Mouse (Mus musculus): ENCODE results near the gene Gm17364. TPM values are rescaled to one million over a fixed set of nuclear protein-coding genes. Genes with fewer than 3 reads are reported as not detected.

The Gm17364 gene
- not detected in 2 replicates for polyA plus RNA-seq (2015; fragmentation: Nextera tagmentation; extraction: Ambion mirVana)

- WGBS: 92% methylated on average over 10 of the region's 10 CpGs
- Histone ChIP-seq H3K4me3 (no peak within 1 kb of the TSS), H3K9me3 (replicated peaks) (no peaks in the 10 kb centered on the region; the same call in 1 of the 2 replicates), H3K4me2 (no peak within 1 kb of the TSS), H3K27ac (no peak within 1 kb of the TSS), H3K27me3 (no peaks in the 10 kb centered on the region), H3K4me1 (no peaks in the 10 kb centered on the region), H3K36me3 (ENCODE audit: poor library complexity, severe bottlenecking) (0 out of 2 replicates have a peak, but pooled peaks cover 3% of the 10 kb centered on the region), H3K9ac (no peak within 1 kb of the TSS)
- no peak for ATAC-seq
These were observed at the start of gene Gm17364 for GRCm38 (mm10) chr13:41273927-41274650. Gene Gm17364 (minus strand): TSS chr13:41273977.

GRCm38 (mm10) chr13:41321433-41321832 lies 47.7 kb upstream of the Gm17364 start:
- 82% methylated on average over 3 of the region's 3 CpGs for WGBS
- Histone ChIP-seq H3K4me3 (no peak overlapping the region), H3K4me1 (peaks cover 20% of the 10 kb centered on the region), H3K27me3 (no peaks in the 10 kb centered on the region), H3K27ac (peak overlapping the region; percentile 80), H3K9ac (no peak overlapping the region), H3K9me3 (replicated peaks) (no peaks in the 10 kb centered on the region), H3K36me3 (ENCODE audit: poor library complexity, severe bottlenecking) (peaks cover 19% of the 10 kb centered on the region), H3K4me2 (peak overlapping the region; percentile 20; the same call in 1 of the 2 replicates)
- ATAC-seq: no peak

DNA sequence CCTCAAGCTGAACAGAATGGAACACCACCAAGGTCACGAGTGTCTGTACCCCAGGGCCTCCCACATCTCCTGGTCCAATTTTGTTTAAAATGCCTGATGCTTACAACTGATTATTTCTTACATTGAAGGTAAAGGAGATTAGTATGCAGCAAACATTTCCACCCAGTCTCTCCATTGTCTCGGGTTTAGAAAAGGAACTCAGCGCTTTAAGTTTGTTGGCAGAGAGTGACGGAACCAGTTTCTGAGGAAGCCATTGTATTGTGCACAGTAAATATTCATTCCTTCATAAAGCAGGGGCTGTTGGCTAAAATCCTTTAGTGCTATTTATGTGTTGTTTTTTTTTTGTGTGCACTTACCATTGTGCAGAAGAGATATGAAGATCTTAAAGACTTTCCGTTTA lies 47.0 kb upstream of the Gm17364 start:
- WGBS: 22% methylated on average over 5 of the region's 5 CpGs
- peaks cover 26% of the 10 kb centered on the region for H3K36me3 ChIP-seq (ENCODE audit: poor library complexity, severe bottlenecking)
- no peak overlapping the region for H3K4me3 ChIP-seq
- H3K4me2 ChIP-seq: no peak overlapping the region
- H3K27ac ChIP-seq: peak overlapping the region; percentile 80
- H3K9ac ChIP-seq: no peak overlapping the region
- H3K9me3 ChIP-seq (replicated peaks): no peaks in the 10 kb centered on the region
- H3K4me1 ChIP-seq: peaks cover 20% of the 10 kb centered on the region
- ATAC-seq: no peak
- H3K27me3 ChIP-seq: no peaks in the 10 kb centered on the region

DNA sequence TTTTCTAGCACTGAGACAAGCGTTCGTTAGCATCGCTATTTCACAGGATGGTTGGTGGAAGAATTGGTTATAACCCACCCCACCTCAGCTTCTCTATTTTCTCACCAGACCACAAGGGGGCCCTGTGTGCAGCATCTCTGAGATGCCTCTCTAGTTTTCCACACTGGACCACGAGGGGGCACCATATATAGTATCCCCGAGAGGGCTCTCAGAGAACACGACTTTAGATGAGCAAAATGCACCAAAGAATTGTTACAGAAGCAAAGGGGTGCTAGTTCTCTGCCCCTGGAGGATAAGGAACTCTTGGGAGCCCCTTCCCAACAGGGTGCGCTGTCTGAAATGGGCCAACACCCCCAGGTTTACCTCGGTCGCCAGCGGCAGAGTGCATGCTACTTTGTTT lies 28.9 kb upstream of the Gm17364 start:
- WGBS: 61% methylated on average over 10 of the region's 10 CpGs
- Histone ChIP-seq H3K4me2 (no peak overlapping the region), H3K9me3 (replicated peaks) (no peaks in the 10 kb centered on the region), H3K36me3 (ENCODE audit: poor library complexity, severe bottlenecking) (no peaks in the 10 kb centered on the region), H3K27me3 (no peaks in the 10 kb centered on the region), H3K27ac (no peak overlapping the region), H3K4me3 (no peak overlapping the region), H3K9ac (no peak overlapping the region), H3K4me1 (no peaks in the 10 kb centered on the region)
- ATAC-seq: no peak

DNA sequence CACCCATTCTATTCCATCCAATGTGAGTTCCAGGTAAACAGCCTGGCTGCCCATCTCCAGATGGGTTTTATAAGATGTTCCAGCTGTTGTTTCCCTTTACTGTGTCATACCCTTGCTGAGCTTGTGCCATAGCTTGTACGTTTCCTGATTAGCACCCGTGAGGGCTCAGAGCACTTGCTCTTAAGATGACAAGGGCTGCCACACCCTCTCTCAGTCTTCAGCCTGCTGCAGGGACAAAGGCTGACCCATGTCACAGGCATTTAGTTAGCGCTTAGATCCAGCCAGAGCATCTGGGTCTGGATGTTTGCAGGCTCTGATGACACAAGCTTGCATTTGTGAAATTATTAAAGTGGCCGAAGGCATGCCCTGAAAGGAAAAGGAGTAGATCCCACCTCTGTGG lies 26.3 kb upstream of the Gm17364 start:
- Histone ChIP-seq H3K4me3 (no peak overlapping the region), H3K36me3 (ENCODE audit: poor library complexity, severe bottlenecking) (no peaks in the 10 kb centered on the region), H3K27ac (no peak overlapping the region), H3K4me1 (no peaks in the 10 kb centered on the region), H3K27me3 (no peaks in the 10 kb centered on the region), H3K9ac (no peak overlapping the region), H3K4me2 (no peak overlapping the region), H3K9me3 (replicated peaks) (no peaks in the 10 kb centered on the region)
- no peak for ATAC-seq
- 75% methylated on average over 4 of the region's 4 CpGs for WGBS

DNA sequence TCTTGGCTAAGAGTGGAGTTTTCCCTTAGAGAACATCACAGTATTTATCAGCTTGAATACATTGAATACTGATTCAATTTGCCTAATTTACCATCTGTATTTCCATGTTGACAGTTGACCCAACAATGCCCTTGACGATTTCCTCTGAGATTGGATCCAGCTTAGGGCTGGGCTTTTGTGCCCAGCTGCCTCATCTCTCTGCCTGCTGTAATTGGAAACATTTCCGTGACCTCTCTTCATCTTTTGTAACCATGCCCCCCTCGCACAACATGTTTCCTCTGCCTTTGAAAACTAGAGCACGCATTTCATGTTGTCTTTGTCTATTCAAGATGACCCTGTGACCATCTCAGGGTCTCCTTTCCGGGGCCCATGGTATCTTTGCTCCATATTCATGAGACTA lies 25.2 kb upstream of the Gm17364 start:
- no peak overlapping the region for H3K4me2 ChIP-seq
- H3K27me3 ChIP-seq: no peaks in the 10 kb centered on the region
- no peaks in the 10 kb centered on the region for H3K4me1 ChIP-seq
- no peaks in the 10 kb centered on the region for H3K36me3 ChIP-seq (ENCODE audit: poor library complexity, severe bottlenecking)
- 46% methylated on average over 5 of the region's 5 CpGs for WGBS
- ATAC-seq: no peak
- H3K27ac ChIP-seq: no peak overlapping the region
- no peak overlapping the region for H3K4me3 ChIP-seq
- no peak overlapping the region for H3K9ac ChIP-seq
- H3K9me3 ChIP-seq (replicated peaks): no peaks in the 10 kb centered on the region

DNA sequence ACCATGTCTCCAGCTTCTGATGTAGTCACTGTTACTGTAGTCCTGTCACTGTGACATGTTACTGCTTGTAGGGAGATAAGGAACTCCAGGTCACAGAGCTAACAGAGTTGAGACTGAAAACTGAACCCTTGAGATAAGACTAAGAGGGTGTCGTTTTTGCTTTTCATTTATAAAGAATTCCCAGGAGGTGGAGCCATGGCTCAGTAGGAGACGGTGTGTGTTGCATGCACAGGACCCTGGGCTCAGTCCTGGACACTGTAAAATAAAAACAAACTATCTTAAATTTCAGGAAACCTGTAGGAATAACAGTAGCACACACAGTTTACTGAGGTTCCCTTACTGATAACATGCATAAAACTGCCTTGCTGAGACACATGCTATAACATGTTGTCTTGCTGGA lies 24.8 kb upstream of the Gm17364 start:
- H3K4me1 ChIP-seq: no peaks in the 10 kb centered on the region
- no peaks in the 10 kb centered on the region for H3K9me3 ChIP-seq (replicated peaks)
- H3K9ac ChIP-seq: no peak overlapping the region
- no peak overlapping the region for H3K4me3 ChIP-seq
- no peak overlapping the region for H3K4me2 ChIP-seq
- H3K27ac ChIP-seq: no peak overlapping the region
- no peak for ATAC-seq
- 57% methylated on average over 2 of the region's 2 CpGs for WGBS
- no peaks in the 10 kb centered on the region for H3K27me3 ChIP-seq
- no peaks in the 10 kb centered on the region for H3K36me3 ChIP-seq (ENCODE audit: poor library complexity, severe bottlenecking)

DNA sequence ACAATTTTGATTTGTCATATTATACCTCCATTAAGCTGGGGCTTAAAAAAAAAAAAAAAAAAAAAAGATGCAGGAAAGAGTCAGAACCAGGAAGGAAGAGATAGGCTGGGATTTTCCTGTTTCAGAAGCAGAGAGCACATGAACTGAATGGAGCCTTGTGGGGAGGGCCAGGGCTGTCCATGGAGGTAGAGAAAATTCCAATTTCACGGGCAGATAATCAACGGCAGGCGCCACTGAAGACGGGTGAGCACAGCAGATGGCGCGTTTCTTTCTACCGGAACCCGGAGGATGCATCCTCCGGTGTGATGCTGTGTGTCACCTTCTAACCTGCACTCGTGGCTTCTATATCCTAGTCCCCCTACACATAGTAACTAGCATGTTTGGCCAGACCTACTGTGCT lies 22.6 kb upstream of the Gm17364 start:
- Histone ChIP-seq H3K9ac (no peak overlapping the region), H3K4me2 (no peak overlapping the region), H3K27me3 (no peaks in the 10 kb centered on the region), H3K36me3 (ENCODE audit: poor library complexity, severe bottlenecking) (no peaks in the 10 kb centered on the region), H3K4me3 (no peak overlapping the region), H3K4me1 (no peaks in the 10 kb centered on the region), H3K27ac (no peak overlapping the region), H3K9me3 (replicated peaks) (no peaks in the 10 kb centered on the region; the same call in 1 of the 2 replicates)
- ATAC-seq: no peak
- 89% methylated on average over 10 of the region's 10 CpGs for WGBS

DNA sequence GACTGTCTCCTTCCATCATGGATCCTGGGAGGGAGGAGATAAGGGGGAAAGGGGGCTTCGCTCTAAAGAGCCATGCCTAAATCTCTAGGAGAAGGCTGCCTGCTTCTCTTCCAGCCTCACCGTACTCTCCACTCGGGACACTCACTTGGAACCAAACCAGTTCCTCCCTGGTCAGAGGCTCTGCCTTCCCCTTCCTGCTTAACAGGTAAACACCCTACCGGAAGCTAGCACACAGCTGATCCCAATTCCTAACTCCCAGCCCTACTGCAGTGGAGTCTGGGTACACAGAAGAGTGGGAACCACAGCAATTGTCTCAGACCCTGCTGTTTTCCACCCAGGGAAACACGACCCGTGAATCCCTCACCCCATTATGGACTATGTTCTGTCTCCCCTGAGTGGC lies 22.1 kb upstream of the Gm17364 start:
- no peaks in the 10 kb centered on the region for H3K36me3 ChIP-seq (ENCODE audit: poor library complexity, severe bottlenecking)
- WGBS: 87% methylated on average over 6 of the region's 6 CpGs
- no peak overlapping the region for H3K4me2 ChIP-seq
- H3K27ac ChIP-seq: no peak overlapping the region
- no peak for ATAC-seq
- H3K9me3 ChIP-seq (replicated peaks): no peaks in the 10 kb centered on the region; the same call in 1 of the 2 replicates
- H3K4me3 ChIP-seq: no peak overlapping the region
- no peak overlapping the region for H3K9ac ChIP-seq
- no peaks in the 10 kb centered on the region for H3K4me1 ChIP-seq
- no peaks in the 10 kb centered on the region for H3K27me3 ChIP-seq

DNA sequence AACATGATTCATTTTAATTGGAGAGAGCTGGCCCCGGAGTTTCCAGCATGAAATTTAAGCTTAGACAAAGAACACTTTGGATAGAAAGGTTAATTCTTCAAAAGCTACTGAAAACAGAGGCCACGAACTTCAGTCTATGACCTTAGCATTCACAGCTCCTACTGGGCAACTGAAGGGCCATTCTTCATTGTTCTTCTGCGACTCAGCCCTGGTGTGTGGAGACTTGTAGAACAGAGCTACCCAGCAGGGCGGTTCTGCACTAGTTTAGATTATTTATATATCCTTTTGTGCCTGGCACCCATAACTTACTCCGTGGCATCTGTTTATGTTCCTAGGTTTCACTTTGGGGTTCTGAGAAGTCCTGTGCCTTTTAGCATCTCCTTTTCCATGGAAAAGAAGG lies 19.8 kb upstream of the Gm17364 start:
- ATAC-seq: no peak
- Histone ChIP-seq H3K36me3 (ENCODE audit: poor library complexity, severe bottlenecking) (no peaks in the 10 kb centered on the region), H3K27ac (no peak overlapping the region), H3K9me3 (replicated peaks) (no peaks in the 10 kb centered on the region; the same call in 1 of the 2 replicates), H3K9ac (no peak overlapping the region), H3K4me1 (no peaks in the 10 kb centered on the region), H3K4me2 (no peak overlapping the region), H3K27me3 (no peaks in the 10 kb centered on the region), H3K4me3 (no peak overlapping the region)
- 43% methylated on average over 5 of the region's 5 CpGs for WGBS

GRCm38 (mm10) chr13:41291466-41291974 lies 17.7 kb upstream of the Gm17364 start:
- no peak for ATAC-seq
- Histone ChIP-seq H3K27ac (no peak overlapping the region), H3K27me3 (no peaks in the 10 kb centered on the region), H3K9ac (no peak overlapping the region), H3K4me2 (no peak overlapping the region), H3K9me3 (replicated peaks) (no peaks in the 10 kb centered on the region; the same call in 1 of the 2 replicates), H3K4me3 (no peak overlapping the region), H3K4me1 (peaks cover 1% of the 10 kb centered on the region; the same call in 1 of the 2 replicates), H3K36me3 (ENCODE audit: poor library complexity, severe bottlenecking) (no peaks in the 10 kb centered on the region)
- 86% methylated on average over 4 of the region's 4 CpGs for WGBS

GRCm38 (mm10) chr13:41286285-41286684 lies 12.5 kb upstream of the Gm17364 start:
- H3K4me2 ChIP-seq: no peak overlapping the region
- no peak overlapping the region for H3K9ac ChIP-seq
- no peak overlapping the region for H3K4me3 ChIP-seq
- 80% methylated on average over 3 of the region's 3 CpGs for WGBS
- no peaks in the 10 kb centered on the region; the same call in 1 of the 2 replicates for H3K9me3 ChIP-seq (replicated peaks)
- H3K36me3 ChIP-seq (ENCODE audit: poor library complexity, severe bottlenecking): no peaks in the 10 kb centered on the region
- ATAC-seq: no peak
- H3K27ac ChIP-seq: no peak overlapping the region
- H3K27me3 ChIP-seq: no peaks in the 10 kb centered on the region
- H3K4me1 ChIP-seq: peaks cover 2% of the 10 kb centered on the region; the same call in 1 of the 2 replicates

Measured in forebrain, embryonic 13.5 days (tissue).